Mouse (Mus musculus) G1E (cell line): ENCODE results near the gene Rpl41.

ENCODE experiments used
- CTCF ChIP-seq: IDR thresholded peaks from 2 replicates; pipeline ENCODE4 v1.5.1; 2012; ENCODE audit warnings: low read depth, low read length, inconsistent platforms, mixed read lengths
- GATA1 ChIP-seq: IDR thresholded peaks from 2 replicates; pipeline ENCODE4 v1.6.1; 2012; ENCODE audit warnings: borderline replicate concordance, low read length, inconsistent platforms, mixed read lengths
- GATA2 ChIP-seq: IDR thresholded peaks from 2 replicates; pipeline ENCODE4 v1.6.1; 2012; ENCODE audit warnings: low read depth, low read length, inconsistent platforms, borderline replicate concordance
- POLR2AphosphoS5 ChIP-seq: IDR thresholded peaks from 2 replicates; pipeline ENCODE4 v1.6.1; 2012; ENCODE audit warnings: low read depth, low read length, inconsistent platforms; ENCODE audit not compliant: insufficient replicate concordance
- TAL1 ChIP-seq: conservative IDR thresholded peaks from 2 replicates; pipeline ENCODE4 v1.6.1; 2012; ENCODE audit warnings: low read depth, low read length, inconsistent platforms, mixed read lengths

- TF ChIP-seq CTCF (no peak), TAL1 (no peak), GATA2 (no peak), GATA1 (no peak), POLR2AphosphoS5 (no peak)
Observed at GRCm38 (mm10) chr10:128589464-128590192, 40.5 kb upstream of the Rpl41 start, which contains the start of gene Erbb3.
